Mouse (Mus musculus) lung, postnatal 0 days (tissue): ENCODE measurements around the gene Impg2. TPM values are rescaled to one million over a fixed set of nuclear protein-coding genes. Genes with fewer than 3 reads are reported as not detected.

Experiments used
- ATAC-seq: fragments of 200-750 bp; cut with Nextera tagmentation; 2 replicates; pipeline ENCODE4 v1.8.0; 2017; ENCODE audit warnings: moderate library complexity
- DNase-seq: peaks from one replicate; pipeline ENCODE4 v3.0.0-alpha.2; 2016; ENCODE audit warnings: low spot score
- H3K27ac ChIP-seq: fragments of 300-500 bp; sonication (generic); 2 replicates; pipeline ENCODE4 v1.5.1; 2014; ENCODE audit warnings: antibody characterized with exemption, mild to moderate bottlenecking, low read length, mixed read lengths
- H3K27me3 ChIP-seq: fragments of 300-500 bp; sonication (generic); replicated peaks from 2 replicates; pipeline ENCODE4 v1.6.1; 2014; ENCODE audit warnings: low read length, mixed read lengths; ENCODE audit not compliant: insufficient read depth
- H3K36me3 ChIP-seq: fragments of 300-500 bp; sonication (generic); 2 replicates; pipeline ENCODE4 v1.6.1; 2014; ENCODE audit warnings: low read length, mixed read lengths; ENCODE audit not compliant: insufficient read depth
- H3K4me1 ChIP-seq: fragments of 300-500 bp; sonication (generic); 2 replicates; pipeline ENCODE4 v1.6.1; 2014; ENCODE audit warnings: antibody characterized with exemption, low read depth, low read length, mixed read lengths; ENCODE audit not compliant: insufficient read depth
- H3K4me2 ChIP-seq: fragments of 300-500 bp; sonication (generic); replicated peaks from 2 replicates; pipeline ENCODE4 v1.6.1; 2014; ENCODE audit warnings: low read depth, mild to moderate bottlenecking, low read length, moderate library complexity, mixed read lengths
- H3K4me3 ChIP-seq: fragments of 300-500 bp; sonication (generic); 2 replicates; pipeline ENCODE4 v1.5.1; 2014; ENCODE audit warnings: low read depth, low read length
- H3K9ac ChIP-seq: fragments of 300-500 bp; sonication (generic); replicated peaks from 2 replicates; pipeline ENCODE4 v1.6.1; 2014; ENCODE audit warnings: low read depth, mild to moderate bottlenecking
- H3K9me3 ChIP-seq: fragments of 300-500 bp; sonication (generic); 2 replicates; pipeline ENCODE4 v1.6.1; 2016; ENCODE audit warnings: low read length, mixed read lengths
- CTCF ChIP-seq: IDR thresholded peaks from 2 replicates; pipeline ENCODE4 v1.5.1; 2016; ENCODE audit warnings: antibody characterized with exemption, mild to moderate bottlenecking
- EP300 ChIP-seq: IDR thresholded peaks from 2 replicates; pipeline ENCODE4 v1.6.1; 2016; ENCODE audit warnings: antibody characterized with exemption, mild to moderate bottlenecking, control low read depth
- WGBS: fragments of 180-500 bp; shearing (Covaris S2); extraction: QIAGEN DNeasy Blood & Tissue Kit; methylation state at CpG from one replicate; pipeline ENCODE4 v1.1.7; 2014; 5-methylcytosine and 5-hydroxymethylcytosine counted together
- polyA plus RNA-seq: library from polyadenylated mRNA; unstranded; fragments of >200 nt; fragmentation: Nextera tagmentation; extraction: Ambion mirVana; gene quantifications from 2 replicates; pipeline ENCODE4 v1.2.1, GENCODE M21; 2015

Gene Impg2
- polyA plus RNA-seq, 1 experiment from 2014 or later, result 0.10 TPM

GRCm38 (mm10) chr16:56294887-56295286, 90.8 kb downstream of the Impg2 start:
- no peak overlapping the region for H3K9ac ChIP-seq
- peak; percentile 30; the same call in 1 of the 2 replicates for ATAC-seq
- TF ChIP-seq CTCF (peak; percentile 20), EP300 (no peak)
- no peak overlapping the region for H3K27ac ChIP-seq
- 42% methylated on average over 1 of the region's 1 CpGs for WGBS
- DNase-seq, result peak; percentile 9
- no peaks in the 10 kb centered on the region for H3K9me3 ChIP-seq
- H3K27me3 ChIP-seq, result no peaks in the 10 kb centered on the region
- no peak overlapping the region for H3K4me2 ChIP-seq
- H3K4me1 ChIP-seq, result no peaks in the 10 kb centered on the region
- H3K4me3 ChIP-seq, result no peak overlapping the region
- H3K36me3 ChIP-seq, result no peaks in the 10 kb centered on the region

- no peak overlapping the region for H3K4me3 ChIP-seq
- WGBS, result 40% methylated on average over 3 of the region's 3 CpGs
- ATAC-seq (peak; percentile 83), DNase-seq (peak; percentile 37)
- H3K27ac ChIP-seq, result no peak overlapping the region
- no peaks in the 10 kb centered on the region for H3K36me3 ChIP-seq
- H3K9ac ChIP-seq, result no peak overlapping the region
- TF ChIP-seq CTCF, result no peak
- TF ChIP-seq EP300, result no peak
- H3K4me2 ChIP-seq, result no peak overlapping the region
- H3K9me3 ChIP-seq, result no peaks in the 10 kb centered on the region
- no peaks in the 10 kb centered on the region for H3K27me3 ChIP-seq
- H3K4me1 ChIP-seq, result no peaks in the 10 kb centered on the region
Observed at GRCm38 (mm10) chr16:56295888-56296648, 92.0 kb downstream of the Impg2 start.

GRCm38 (mm10) chr16:56298248-56298647, 94.1 kb downstream of the Impg2 start:
- no peak overlapping the region for H3K4me2 ChIP-seq
- no peak for TF ChIP-seq EP300
- no peak for TF ChIP-seq CTCF
- no peak overlapping the region for H3K4me3 ChIP-seq
- H3K9me3 ChIP-seq, result no peaks in the 10 kb centered on the region
- DNase-seq (peak; percentile 14), ATAC-seq (no peak)
- no peak overlapping the region for H3K27ac ChIP-seq
- H3K27me3 ChIP-seq, result no peaks in the 10 kb centered on the region
- no peaks in the 10 kb centered on the region for H3K36me3 ChIP-seq
- no peaks in the 10 kb centered on the region for H3K4me1 ChIP-seq
- no peak overlapping the region for H3K9ac ChIP-seq
- WGBS, result 69% methylated on average over 6 of the region's 6 CpGs

GRCm38 (mm10) chr16:56298836-56299235, 94.7 kb downstream of the Impg2 start:
- no peak for TF ChIP-seq CTCF
- no peak for TF ChIP-seq EP300
- ATAC-seq, result no peak
- Histone ChIP-seq H3K4me1 (no peaks in the 10 kb centered on the region), H3K4me3 (no peak overlapping the region), H3K9ac (no peak overlapping the region), H3K36me3 (no peaks in the 10 kb centered on the region), H3K27me3 (no peaks in the 10 kb centered on the region), H3K4me2 (no peak overlapping the region), H3K27ac (no peak overlapping the region), H3K9me3 (no peaks in the 10 kb centered on the region)
- DNase-seq, result no peak
- WGBS, result 66% methylated on average over 2 of the region's 2 CpGs

GRCm38 (mm10) chr16:56302996-56303395, 98.9 kb downstream of the Impg2 start:
- no peak overlapping the region for H3K4me2 ChIP-seq
- 75% methylated on average over 4 of the region's 4 CpGs for WGBS
- no peak for DNase-seq
- no peaks in the 10 kb centered on the region for H3K9me3 ChIP-seq
- no peaks in the 10 kb centered on the region for H3K36me3 ChIP-seq
- H3K4me1 ChIP-seq, result no peaks in the 10 kb centered on the region
- TF ChIP-seq CTCF, result no peak
- ATAC-seq, result no peak
- no peaks in the 10 kb centered on the region for H3K27me3 ChIP-seq
- H3K27ac ChIP-seq, result no peak overlapping the region
- no peak overlapping the region for H3K4me3 ChIP-seq
- H3K9ac ChIP-seq, result no peak overlapping the region

- H3K9me3 ChIP-seq, result no peaks in the 10 kb centered on the region
- DNase-seq (peak; percentile 13), ATAC-seq (no peak)
- H3K4me2 ChIP-seq, result no peak overlapping the region
- H3K4me3 ChIP-seq, result no peak overlapping the region
- 61% methylated on average over 4 of the region's 4 CpGs for WGBS
- TF ChIP-seq CTCF, result no peak; the same call in 1 of the 2 replicates
- TF ChIP-seq EP300, result no peak
- H3K4me1 ChIP-seq, result no peaks in the 10 kb centered on the region
- H3K27ac ChIP-seq, result no peak overlapping the region
- no peak overlapping the region for H3K9ac ChIP-seq
- H3K36me3 ChIP-seq, result no peaks in the 10 kb centered on the region
- no peaks in the 10 kb centered on the region for H3K27me3 ChIP-seq
Observed at GRCm38 (mm10) chr16:56304167-56304566, 100.1 kb downstream of the Impg2 start.
